Mouse (Mus musculus): Measurements from ENCODE around the gene Olfr544.

Gene Olfr544

DNA sequence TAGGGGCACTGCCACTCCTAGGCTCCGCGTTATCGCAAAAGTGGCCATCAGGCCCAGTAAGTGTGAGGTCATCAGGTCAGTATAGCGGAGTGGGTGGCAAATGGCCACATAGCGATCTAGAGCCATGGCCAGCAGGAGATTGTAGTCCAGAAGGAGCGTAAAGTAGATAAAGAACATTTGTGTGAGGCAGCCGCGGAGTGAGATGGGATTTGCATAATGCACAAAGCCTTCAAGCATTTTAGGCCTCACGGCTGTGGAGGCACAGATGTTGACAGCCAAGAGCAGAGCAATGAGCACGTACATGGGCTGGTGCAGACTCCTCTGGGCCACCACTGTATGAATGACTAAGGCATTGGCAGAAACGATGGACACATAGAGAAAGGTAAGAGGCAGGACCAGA lies 10.7 kb downstream of the Olfr544 start:
- peak in 1 of 2 experiments; percentile 5 for DNase-seq

- DNase-seq = no peak
Observed at GRCm38 (mm10) chr7:102476601-102477000, 11.5 kb downstream of the Olfr544 start.

GRCm38 (mm10) chr7:102472675-102473074 lies 15.4 kb downstream of the Olfr544 start:
- no peak for DNase-seq

DNA sequence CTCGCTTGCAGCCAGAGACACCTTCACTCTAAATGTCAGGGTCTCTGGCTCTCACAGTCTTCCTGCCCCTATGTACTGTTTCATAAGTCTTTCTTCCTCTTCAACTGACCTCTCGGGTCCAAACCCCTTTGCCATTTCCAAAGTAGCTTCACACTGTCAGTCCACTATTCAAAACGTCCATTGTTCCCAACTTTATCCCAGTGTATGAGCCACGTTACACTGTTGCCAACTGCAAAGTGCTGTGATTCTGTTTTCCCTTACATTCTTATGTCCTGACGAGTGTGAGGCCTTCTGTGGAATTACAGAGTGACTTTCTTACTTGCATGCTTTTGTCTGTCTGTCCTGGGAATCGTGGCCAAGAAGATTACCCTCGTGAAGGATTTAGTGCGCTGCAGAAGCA lies 20.5 kb downstream of the Olfr544 start:
- DNase-seq = no peak

GRCm38 (mm10) chr7:102458618-102459380 lies 29.3 kb downstream of the Olfr544 start:
- no peak for DNase-seq

DNA sequence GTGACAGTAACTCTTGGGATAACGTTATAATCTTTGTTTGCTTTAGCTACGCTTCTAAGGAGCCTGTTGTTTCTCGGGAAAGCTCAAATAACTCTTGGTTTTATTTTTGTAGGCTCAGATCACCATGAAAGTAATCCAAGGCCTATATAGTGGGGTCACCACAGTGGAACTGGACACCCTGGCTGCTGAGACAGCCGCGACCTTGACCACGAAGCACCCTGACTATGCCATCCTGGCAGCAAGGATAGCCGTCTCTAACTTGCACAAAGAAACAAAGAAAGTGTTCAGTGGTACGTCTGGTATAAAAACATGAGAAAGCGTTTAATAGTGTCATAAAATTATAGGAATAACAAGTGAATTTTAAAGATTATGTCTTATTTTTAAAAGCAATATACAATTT lies 41.7 kb downstream of the Olfr544 start:
- no peak for DNase-seq

GRCm38 (mm10) chr7:102444301-102444700 lies 43.8 kb downstream of the Olfr544 start:
- no peak for DNase-seq

DNA sequence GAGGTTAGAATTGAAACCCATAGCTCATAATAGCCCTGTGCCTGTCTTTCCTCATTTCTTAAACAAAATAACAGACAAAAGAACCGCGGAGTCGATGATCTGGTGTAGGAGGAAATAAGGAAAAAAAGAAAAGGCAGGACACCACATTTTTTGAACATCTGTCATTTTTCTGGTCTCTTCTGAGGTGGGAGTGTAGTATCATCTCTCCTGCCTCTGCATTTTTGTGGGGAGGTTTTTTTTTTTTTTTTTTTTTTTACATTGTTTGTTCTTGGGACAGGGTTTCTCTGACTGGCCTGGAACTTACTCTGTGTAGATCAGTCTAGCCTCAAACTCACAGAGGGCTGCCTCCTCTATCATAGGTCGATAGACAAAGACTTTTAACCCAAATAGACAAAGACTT lies 45.7 kb downstream of the Olfr544 start:
- no peak for DNase-seq

DNA sequence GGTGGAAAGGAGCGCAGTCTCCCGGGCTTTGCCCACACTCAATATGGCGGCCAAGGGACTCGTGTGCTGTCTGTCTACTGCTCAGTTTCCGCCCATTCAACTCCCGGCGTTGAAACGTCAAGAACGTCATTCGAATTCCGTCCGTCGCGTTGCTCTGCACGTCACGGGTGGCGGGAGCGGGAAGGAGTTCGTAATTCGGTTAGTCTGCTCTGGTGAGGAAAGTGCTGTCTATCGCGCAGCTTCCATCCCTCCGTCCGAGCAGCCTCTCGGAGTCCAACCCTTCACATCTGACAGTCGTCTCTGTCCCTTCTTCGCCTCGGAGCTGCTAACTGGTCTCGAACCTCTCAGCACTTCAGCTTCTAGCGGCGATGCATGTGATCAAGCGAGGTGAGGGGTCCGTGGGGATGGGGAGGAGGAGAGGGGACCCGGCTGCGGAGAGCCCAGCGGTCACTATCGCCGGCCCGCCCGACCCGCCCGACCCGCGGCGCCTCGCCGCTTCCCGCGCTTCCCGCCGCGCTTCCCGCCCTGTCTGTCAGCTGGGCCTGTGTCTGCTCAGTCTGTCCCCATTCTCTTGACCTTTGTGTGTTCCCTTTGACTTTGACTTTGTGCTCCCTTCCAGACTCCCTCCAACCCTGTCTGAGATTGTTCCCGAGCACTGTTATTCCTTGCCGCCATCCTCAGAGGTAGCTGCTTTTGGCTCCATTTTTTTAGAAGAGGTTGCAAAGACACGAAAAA lies 46.3 kb downstream of the Olfr544 start, which contains the start of gene Rrm1:
Gene Rrm1, plus strand, starts transcription at position 39 of the 735 bp plus-strand sequence.
- DNase-seq = peak; percentile 97

GRCm38 (mm10) chr7:102440822-102441656 lies 47.1 kb downstream of the Olfr544 start:
- DNase-seq = no peak

DNA sequence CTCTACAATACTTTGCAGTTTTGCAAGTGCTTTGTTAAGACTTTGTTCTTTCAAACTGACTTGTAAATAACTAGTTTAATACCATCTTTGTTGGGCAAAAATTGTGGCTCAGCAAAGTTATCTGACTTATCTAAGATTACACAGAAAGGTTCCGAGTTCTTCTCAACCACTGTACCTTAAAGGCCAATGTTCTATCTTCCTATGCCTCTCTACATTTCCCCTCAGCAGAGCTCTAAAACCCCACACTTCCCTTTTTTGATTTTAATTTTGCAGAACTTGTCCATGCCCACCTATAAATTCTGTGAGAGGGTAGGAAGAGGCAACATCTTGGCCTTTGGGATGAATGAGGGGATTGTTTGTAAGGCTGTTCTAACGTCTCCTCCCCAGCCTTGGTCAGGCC lies 53.8 kb downstream of the Olfr544 start:
- DNase-seq = no peak

All from cerebellum, postnatal 10 days (tissue).